Mouse (Mus musculus) limb, embryonic 12.5 days (tissue): ENCODE measurements at regions not wholly inside any gene's neighbourhood (a gene's known extent, or its start where the extent isn't known, plus 50 kb on each side); places are given as distances from the start of the nearest gene placed in this dataset.

Experiments used
- ATAC-seq: fragments of 200-750 bp; cut with Nextera tagmentation; 2 replicates; pipeline ENCODE4 v1.8.0; 2017; ENCODE audit warnings: low read depth, moderate TSS enrichment; ENCODE audit not compliant: insufficient number of reproducible peaks, insufficient read depth, low FRiP score, low TSS enrichment
- H3K27ac ChIP-seq: fragments of 300-500 bp; sonication (generic); 2 replicates; pipeline ENCODE4 v1.5.1; 2016; ENCODE audit warnings: mild to moderate bottlenecking, moderate library complexity
- H3K27me3 ChIP-seq: fragments of 300-500 bp; sonication (generic); 2 replicates; pipeline ENCODE4 v1.6.1; 2016; ENCODE audit warnings: mild to moderate bottlenecking, moderate library complexity
- H3K36me3 ChIP-seq: fragments of 300-500 bp; sonication (generic); 2 replicates; pipeline ENCODE4 v1.6.1; 2016; ENCODE audit warnings: mild to moderate bottlenecking, moderate library complexity
- H3K4me1 ChIP-seq: fragments of 300-500 bp; sonication (generic); replicated peaks from 2 replicates; pipeline ENCODE4 v1.6.1; 2016
- H3K4me2 ChIP-seq: fragments of 300-500 bp; sonication (generic); 2 replicates; pipeline ENCODE4 v1.6.1; 2016; ENCODE audit warnings: mild to moderate bottlenecking, moderate library complexity
- H3K4me3 ChIP-seq: fragments of 300-500 bp; sonication (generic); replicated peaks from 2 replicates; pipeline ENCODE4 v1.5.1; 2016; ENCODE audit warnings: mild to moderate bottlenecking
- H3K9ac ChIP-seq: fragments of 300-500 bp; sonication (generic); replicated peaks from 2 replicates; pipeline ENCODE4 v1.6.1; 2016; ENCODE audit warnings: mild to moderate bottlenecking, moderate library complexity
- H3K9me3 ChIP-seq: fragments of 300-500 bp; sonication (generic); 2 replicates; pipeline ENCODE4 v1.6.1; 2016; ENCODE audit warnings: mild to moderate bottlenecking, moderate library complexity
- WGBS: fragments of 180-500 bp; shearing (Covaris S2); methylation state at CpG from one replicate; pipeline ENCODE4 v1.1.7; 2016; 5-methylcytosine and 5-hydroxymethylcytosine counted together

DNA sequence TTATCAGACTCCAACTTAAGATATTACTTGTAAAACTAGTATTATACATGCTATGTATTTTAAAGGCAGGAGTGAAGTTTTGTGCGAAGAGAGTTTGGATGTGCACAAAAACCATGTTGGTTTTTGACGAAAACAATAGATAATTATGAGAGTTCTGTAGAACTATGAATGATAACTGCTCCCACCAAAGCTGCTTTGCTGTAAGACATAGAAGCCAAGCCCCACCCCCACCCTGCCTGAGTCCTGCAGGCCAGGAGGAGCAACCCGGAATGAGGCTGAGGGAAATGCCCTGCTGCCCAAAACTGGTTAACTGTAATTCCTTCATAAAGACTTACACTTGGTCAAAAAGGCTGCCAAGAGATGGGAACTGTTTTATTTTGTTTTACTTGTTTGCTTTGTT is 175.8 kb downstream of the Efnb2 start:
- 50% methylated on average over 3 of the region's 3 CpGs for WGBS
- no peak for ATAC-seq
- Histone ChIP-seq H3K9ac (no peak overlapping the region), H3K4me3 (no peak overlapping the region), H3K9me3 (no peaks in the 10 kb centered on the region), H3K27ac (no peak overlapping the region), H3K4me1 (peaks cover 28% of the 10 kb centered on the region), H3K36me3 (no peaks in the 10 kb centered on the region), H3K27me3 (peaks cover 20% of the 10 kb centered on the region), H3K4me2 (no peak overlapping the region)

DNA sequence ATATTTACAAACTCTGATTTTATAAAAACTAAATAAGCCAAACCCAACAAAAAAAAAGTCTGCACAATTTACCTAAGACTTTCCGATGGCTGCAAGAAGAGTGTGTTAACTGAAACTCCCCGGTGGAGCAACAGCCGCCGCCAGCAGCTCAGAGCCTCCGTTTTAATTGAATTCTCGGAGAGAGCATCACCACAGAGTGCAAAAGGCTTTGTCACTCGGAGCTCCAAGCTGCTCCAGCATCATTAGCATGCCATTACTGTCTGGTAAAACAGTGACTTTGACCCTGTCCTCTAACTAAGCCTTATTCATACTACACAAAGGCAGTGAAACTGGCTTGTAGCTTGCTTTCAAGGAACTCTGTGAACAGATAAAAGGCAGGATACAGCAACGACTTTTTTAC is 176.5 kb downstream of the Efnb2 start:
- Histone ChIP-seq H3K4me1 (peaks cover 23% of the 10 kb centered on the region), H3K36me3 (no peaks in the 10 kb centered on the region), H3K4me2 (no peak overlapping the region), H3K9me3 (no peaks in the 10 kb centered on the region), H3K4me3 (no peak overlapping the region), H3K9ac (no peak overlapping the region), H3K27ac (no peak overlapping the region), H3K27me3 (peaks cover 16% of the 10 kb centered on the region)
- 22% methylated on average over 8 of the region's 8 CpGs for WGBS
- no peak for ATAC-seq

DNA sequence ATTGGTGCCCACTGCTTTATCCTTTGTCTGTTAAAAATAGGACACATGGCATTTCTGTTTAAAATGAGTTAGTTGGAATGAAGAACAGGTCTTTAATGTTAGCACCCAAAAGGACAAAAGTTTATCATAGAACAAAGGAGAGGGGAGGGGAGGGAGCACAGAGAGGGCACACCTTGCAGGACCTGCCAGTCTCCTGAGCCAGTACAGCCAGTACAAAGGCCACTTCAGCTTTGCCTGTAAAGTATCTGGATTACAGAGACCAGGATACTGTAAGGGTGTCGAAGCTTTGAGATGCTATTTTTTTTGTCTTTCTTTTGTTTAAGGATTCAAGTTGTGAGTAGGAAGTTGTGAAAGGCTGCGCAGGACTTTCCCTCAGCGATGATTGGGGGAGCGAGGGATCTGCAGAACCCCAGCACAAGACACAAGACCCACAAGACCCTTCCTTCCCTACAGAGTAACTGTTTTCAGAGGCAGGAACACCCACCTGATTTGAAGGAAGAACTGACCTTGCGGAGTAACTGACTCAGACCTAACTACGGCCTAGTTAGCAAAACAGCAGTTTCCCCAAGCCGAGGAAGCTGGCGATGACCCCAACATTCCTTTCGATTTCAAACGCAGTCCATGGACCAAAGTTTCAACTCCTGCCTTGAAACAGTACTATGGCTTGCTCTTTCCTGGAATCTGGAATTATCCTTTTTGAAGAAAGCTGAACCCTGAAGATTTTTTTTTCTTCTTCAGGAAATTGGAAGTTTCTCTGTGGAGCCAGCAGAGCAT is 178.1 kb downstream of the Efnb2 start:
- WGBS: 71% methylated on average over 10 of the region's 10 CpGs
- no peaks in the 10 kb centered on the region for H3K9me3 ChIP-seq
- no peaks in the 10 kb centered on the region for H3K27me3 ChIP-seq
- H3K36me3 ChIP-seq: no peaks in the 10 kb centered on the region
- no peak for ATAC-seq
- no peak overlapping the region for H3K27ac ChIP-seq
- H3K4me1 ChIP-seq: peaks cover 7% of the 10 kb centered on the region
- H3K9ac ChIP-seq: no peak overlapping the region
- H3K4me2 ChIP-seq: no peak overlapping the region
- H3K4me3 ChIP-seq: no peak overlapping the region

- H3K36me3 ChIP-seq: no peaks in the 10 kb centered on the region
- no peak overlapping the region for H3K4me2 ChIP-seq
- H3K4me3 ChIP-seq: no peak overlapping the region
- no peak overlapping the region for H3K9ac ChIP-seq
- no peaks in the 10 kb centered on the region for H3K9me3 ChIP-seq
- H3K27me3 ChIP-seq: no peaks in the 10 kb centered on the region
- 75% methylated on average over 5 of the region's 5 CpGs for WGBS
- ATAC-seq: no peak
- no peaks in the 10 kb centered on the region for H3K4me1 ChIP-seq
- no peak overlapping the region for H3K27ac ChIP-seq
Measured at GRCm38 (mm10) chr8:8477456-8477855, 183.6 kb downstream of the Efnb2 start.

DNA sequence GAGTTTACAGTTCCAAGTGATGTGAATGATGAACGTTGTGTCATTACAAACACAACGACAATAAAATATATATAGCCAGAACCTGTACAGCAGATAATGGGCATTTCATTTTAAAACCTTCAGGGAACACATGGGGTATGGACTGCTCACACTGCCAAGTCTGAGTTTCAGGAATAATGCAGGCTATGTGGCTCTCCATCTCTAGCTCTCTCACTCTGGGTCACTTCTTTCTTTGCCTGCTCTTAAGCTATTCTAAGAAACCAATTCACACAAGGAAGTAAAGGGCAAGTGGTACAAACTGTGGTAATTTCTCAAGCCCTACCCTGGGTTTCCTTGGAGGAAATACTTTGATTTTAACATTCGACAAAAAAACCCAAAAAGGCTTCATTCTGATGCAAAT is 192.5 kb downstream of the Efnb2 start:
- 60% methylated on average over 3 of the region's 3 CpGs for WGBS
- no peak for ATAC-seq
- H3K9me3 ChIP-seq: no peaks in the 10 kb centered on the region

GRCm38 (mm10) chr8:8466526-8467244 is 194.4 kb downstream of the Efnb2 start:
- peaks cover 7% of the 10 kb centered on the region for H3K4me1 ChIP-seq
- ATAC-seq: no peak
- no peak overlapping the region for H3K9ac ChIP-seq
- no peak overlapping the region; the same call in 1 of the 2 replicates for H3K27ac ChIP-seq
- H3K4me3 ChIP-seq: no peak overlapping the region
- no peaks in the 10 kb centered on the region for H3K9me3 ChIP-seq
- 19% methylated on average over 6 of the region's 6 CpGs for WGBS
- H3K36me3 ChIP-seq: no peaks in the 10 kb centered on the region
- peak overlapping the region; percentile 4; the same call in 1 of the 2 replicates for H3K4me2 ChIP-seq
- H3K27me3 ChIP-seq: no peaks in the 10 kb centered on the region

More for the DNA sequence above, 192.5 kb downstream of the Efnb2 start:
- Histone ChIP-seq H3K4me3 (no peak overlapping the region), H3K27ac (no peak overlapping the region), H3K27me3 (no peaks in the 10 kb centered on the region), H3K4me1 (peaks cover 11% of the 10 kb centered on the region), H3K9ac (no peak overlapping the region), H3K36me3 (no peaks in the 10 kb centered on the region), H3K4me2 (no peak overlapping the region)

DNA sequence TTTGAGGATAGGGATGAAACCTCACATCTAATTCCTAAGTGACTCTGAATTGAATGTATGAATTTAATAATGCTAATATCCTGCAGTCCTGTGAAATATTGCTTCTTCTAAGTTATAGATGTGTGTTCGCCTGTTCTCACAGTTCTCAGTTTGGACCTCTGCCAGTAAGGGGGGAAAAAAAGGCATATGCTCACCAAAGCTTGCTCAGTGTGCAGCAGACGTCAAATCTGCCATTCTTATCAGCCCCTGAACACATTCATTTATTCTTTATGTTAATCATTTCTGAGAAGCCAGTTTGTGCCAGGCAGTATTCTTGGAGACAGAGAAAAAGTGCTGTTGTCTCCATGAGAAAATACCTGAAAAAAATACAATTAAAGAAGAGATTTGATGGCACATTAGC is 198.6 kb downstream of the Efnb2 start:
- Histone ChIP-seq H3K36me3 (no peaks in the 10 kb centered on the region), H3K4me1 (peaks cover 10% of the 10 kb centered on the region), H3K27me3 (no peaks in the 10 kb centered on the region), H3K4me3 (no peak overlapping the region), H3K9me3 (no peaks in the 10 kb centered on the region), H3K9ac (no peak overlapping the region), H3K27ac (no peak overlapping the region), H3K4me2 (no peak overlapping the region)
- 68% methylated on average over 2 of the region's 2 CpGs for WGBS
- ATAC-seq: no peak

DNA sequence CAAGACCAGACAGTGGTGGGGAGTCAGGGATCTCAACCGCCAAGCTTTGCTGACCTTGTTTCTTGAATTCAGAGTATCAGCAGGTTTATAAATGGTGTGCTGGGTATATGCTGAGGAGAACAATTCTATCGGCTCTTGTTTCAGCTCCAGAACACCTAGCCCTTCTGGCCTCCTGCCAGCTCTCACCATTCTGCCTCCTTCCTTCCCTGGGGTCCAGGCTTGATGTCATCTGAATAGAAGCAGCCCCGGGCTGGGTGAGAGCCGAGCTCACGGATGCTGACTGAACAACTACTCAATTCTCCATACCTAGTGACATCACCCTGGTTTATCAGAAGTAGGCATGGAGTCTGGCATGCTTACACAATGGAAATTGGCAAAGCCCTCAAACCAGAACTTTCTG is 203.5 kb downstream of the Efnb2 start:
- Histone ChIP-seq H3K27me3 (no peaks in the 10 kb centered on the region), H3K4me3 (no peak overlapping the region), H3K9ac (no peak overlapping the region), H3K4me2 (no peak overlapping the region), H3K4me1 (0 out of 2 replicates have a peak, but pooled peaks cover 8% of the 10 kb centered on the region), H3K9me3 (no peaks in the 10 kb centered on the region), H3K27ac (no peak overlapping the region), H3K36me3 (no peaks in the 10 kb centered on the region)
- 69% methylated on average over 5 of the region's 5 CpGs for WGBS
- no peak for ATAC-seq

DNA sequence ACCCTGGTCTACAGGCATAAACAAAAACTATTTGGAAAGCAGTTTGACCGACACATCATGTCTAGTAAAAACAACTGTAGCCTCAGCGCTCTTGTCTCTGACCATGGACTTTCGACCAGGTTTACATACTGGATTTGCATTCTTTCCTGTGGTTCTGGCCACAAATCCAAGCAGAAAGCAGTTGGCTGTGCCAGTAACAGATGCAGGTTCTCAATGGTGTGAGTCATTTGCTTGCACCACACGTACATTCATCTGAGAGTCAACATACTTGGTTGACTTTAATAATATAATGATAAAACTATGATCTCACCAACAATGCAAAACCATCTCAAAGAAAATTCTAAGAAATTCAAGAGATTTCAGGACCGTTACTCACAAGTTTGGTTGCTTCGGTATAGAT is 207.1 kb downstream of the Efnb2 start:
- no peaks in the 10 kb centered on the region for H3K9me3 ChIP-seq
- H3K4me1 ChIP-seq: 0 out of 2 replicates have a peak, but pooled peaks cover 8% of the 10 kb centered on the region
- H3K4me3 ChIP-seq: no peak overlapping the region
- H3K9ac ChIP-seq: no peak overlapping the region
- 89% methylated on average over 6 of the region's 6 CpGs for WGBS
- no peak for ATAC-seq
- no peaks in the 10 kb centered on the region for H3K27me3 ChIP-seq
- H3K27ac ChIP-seq: no peak overlapping the region
- no peak overlapping the region for H3K4me2 ChIP-seq
- no peaks in the 10 kb centered on the region for H3K36me3 ChIP-seq

DNA sequence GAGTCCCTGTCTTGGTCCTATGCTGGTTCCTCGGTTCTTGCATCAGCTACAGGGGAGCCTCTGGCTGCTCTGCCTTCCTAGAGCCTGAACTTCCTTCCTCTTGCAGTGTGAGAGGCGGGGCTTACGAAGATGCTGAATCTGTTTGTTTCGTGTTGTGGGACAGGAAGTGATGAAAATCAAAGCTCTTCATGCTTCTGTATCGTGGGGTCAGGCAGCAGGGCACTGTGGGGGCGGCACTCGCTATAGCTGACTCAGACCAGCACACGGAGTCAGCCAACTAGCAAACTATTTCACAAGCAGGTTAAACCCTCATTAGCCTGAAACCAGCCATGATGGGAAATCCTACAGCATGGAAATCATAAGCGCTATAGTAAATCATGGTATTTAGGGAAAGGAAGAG is 208.8 kb downstream of the Efnb2 start:
- WGBS: 70% methylated on average over 9 of the region's 9 CpGs
- H3K27me3 ChIP-seq: no peaks in the 10 kb centered on the region
- H3K9ac ChIP-seq: no peak overlapping the region
- H3K4me3 ChIP-seq: no peak overlapping the region
- no peak overlapping the region for H3K27ac ChIP-seq
- H3K36me3 ChIP-seq: no peaks in the 10 kb centered on the region
- 0 out of 2 replicates have a peak, but pooled peaks cover 3% of the 10 kb centered on the region for H3K4me1 ChIP-seq
- no peaks in the 10 kb centered on the region for H3K9me3 ChIP-seq
- H3K4me2 ChIP-seq: no peak overlapping the region
- ATAC-seq: no peak

GRCm38 (mm10) chr8:8448911-8449310 is 212.1 kb downstream of the Efnb2 start:
- no peak overlapping the region for H3K4me2 ChIP-seq
- WGBS: 89% methylated on average over 4 of the region's 4 CpGs

More at GRCm38 (mm10) chr8:8448911-8449310, 212.1 kb downstream of the Efnb2 start:
- Histone ChIP-seq H3K27me3 (no peaks in the 10 kb centered on the region), H3K36me3 (no peaks in the 10 kb centered on the region), H3K9ac (no peak overlapping the region), H3K9me3 (no peaks in the 10 kb centered on the region), H3K27ac (no peak overlapping the region), H3K4me1 (no peaks in the 10 kb centered on the region), H3K4me3 (no peak overlapping the region)
- no peak for ATAC-seq
